Mouse (Mus musculus) naive thymus-derived CD4-positive, alpha-beta T cell, adult 2 months (primary cell): ENCODE measurements around the gene Wdr75.

Source experiments
- DNase-seq: peaks from one replicate; pipeline ENCODE4 v3.0.0-alpha.2; 2011; ENCODE audit warnings: low read depth

The Wdr75 gene

DNA sequence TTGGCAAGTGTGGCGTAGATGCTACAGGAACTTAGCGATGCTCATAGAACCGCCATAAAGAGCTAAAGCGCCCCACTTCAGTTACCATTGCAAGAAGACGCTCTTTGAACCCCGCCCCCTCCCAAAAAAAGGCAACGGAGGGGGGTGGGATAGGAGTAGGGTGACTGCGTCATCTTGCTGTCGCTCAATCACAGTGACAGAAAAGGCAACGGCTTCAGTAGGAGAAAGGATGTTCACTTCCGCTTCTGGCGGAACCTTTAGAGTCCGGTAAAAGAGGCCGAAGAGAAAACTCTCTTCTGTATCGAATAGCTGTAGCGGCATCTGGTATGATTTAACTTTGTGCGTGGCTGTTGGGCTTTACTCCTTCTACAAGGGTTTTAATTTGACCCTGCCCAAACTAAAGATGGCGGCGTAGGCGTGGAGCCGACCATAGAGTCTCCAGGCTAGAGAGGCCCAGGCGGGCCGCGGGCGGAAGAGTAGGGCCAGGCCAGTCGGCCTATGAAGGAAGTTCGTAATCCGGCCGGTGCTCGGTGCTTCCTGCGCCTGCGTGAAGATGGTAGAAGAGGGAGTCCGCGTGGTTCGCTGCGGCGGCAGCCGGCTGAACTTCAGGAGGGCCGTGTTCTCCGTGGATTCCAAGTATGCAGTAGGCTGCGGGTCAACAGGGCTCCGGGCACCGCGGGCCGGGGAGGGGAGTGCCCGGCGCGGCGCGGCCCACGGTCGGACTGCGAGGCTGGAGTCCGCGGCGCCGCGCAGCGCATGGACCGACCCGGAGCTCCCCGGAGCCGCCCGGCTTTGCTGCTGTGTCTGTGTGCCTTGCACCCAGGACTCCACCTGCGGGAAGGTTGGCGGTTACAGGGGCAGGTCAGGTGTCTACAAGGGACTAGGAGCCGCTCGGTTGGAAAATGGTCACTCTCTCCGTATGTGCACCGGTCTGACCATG is at the start of gene Wdr75:
Gene Wdr75 (plus strand): TSS at position 198 of the 940 bp plus-strand sequence.
- DNase-seq: peak; percentile 98

DNA sequence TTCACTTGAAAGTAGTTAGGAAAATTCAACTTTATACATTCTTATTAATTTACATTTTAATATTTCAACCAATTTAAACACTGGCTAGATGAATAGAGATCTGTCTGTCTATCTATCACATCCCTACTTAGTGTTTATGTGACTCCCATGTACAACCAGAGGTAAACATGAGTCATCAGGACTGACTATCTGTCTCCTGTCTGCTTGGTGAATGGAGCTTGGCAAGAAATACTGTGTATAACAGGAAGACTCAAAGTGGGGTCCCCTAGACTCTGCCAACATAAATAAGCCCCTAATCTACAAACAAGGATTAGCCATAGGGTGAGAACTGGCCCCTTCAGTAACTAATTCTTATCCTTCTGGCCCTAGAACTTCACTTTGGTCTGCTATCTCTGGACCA is 39.1 kb upstream of the Wdr75 start:
- DNase-seq: no peak

- DNase-seq: no peak
These were observed 38.3 kb upstream of the Wdr75 start for GRCm38 (mm10) chr1:45756707-45757106.

GRCm38 (mm10) chr1:45758011-45758410 is 37.0 kb upstream of the Wdr75 start:
- no peak for DNase-seq

DNA sequence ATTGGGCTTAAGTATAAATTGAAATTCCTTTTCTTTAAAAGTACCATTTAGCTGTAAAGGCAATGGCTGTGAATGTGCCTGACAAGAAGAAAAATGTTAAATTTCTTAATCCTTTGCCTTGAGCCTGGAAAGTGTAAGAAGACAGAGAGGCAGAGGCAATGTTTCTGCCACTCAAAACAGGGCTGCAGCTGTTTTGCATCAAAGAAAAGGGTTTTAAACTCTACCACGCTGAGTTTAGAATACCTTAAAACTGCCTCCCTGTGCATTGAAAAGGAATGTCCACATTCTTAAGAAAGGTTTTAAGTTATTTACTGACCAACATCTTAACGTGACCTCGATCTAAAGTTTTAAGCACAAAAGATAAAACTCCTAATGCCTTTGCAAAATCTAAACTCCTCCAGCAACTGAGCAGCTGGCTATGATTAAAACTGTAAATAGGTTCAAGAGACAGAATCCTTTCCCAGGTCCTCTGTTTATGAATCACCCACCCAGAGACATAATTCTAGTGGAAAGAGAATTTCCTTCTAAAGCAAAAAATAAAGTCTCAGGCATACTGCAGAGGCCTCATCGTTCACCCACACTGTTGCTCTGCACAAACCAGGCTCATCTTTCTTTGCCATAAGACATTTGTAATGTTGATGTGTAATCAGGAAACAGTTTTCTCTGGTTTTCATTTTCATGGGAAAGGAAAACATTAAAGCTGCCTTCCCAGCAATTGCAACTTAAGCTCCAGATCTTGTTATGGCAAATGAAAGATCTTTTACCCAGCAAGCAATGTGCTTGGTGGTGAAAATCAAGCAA is 34.1 kb upstream of the Wdr75 start:
- no peak for DNase-seq

- no peak for DNase-seq
These were observed 33.5 kb upstream of the Wdr75 start for GRCm38 (mm10) chr1:45761468-45761795.

DNA sequence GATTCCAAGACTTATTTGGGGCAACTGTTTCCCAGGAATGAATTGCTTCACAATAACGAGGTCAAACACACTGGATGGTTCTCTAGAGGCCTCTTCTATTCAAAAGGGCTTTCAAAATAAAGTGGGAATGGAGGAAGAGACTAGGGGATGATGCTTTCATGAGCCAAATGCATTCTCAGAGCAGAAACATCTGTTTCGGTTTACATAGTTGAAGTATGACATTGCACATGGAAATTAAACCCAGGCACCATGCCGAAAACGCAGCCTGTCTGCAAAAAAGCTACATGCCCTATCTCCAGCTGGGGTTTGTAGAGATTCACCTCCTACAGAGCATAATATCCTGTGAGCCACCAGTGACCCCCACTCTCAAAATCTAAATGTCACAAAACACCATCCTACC is 29.3 kb upstream of the Wdr75 start:
- no peak for DNase-seq

GRCm38 (mm10) chr1:45766123-45766522 is 28.8 kb upstream of the Wdr75 start:
- DNase-seq: peak; percentile 62

- DNase-seq: no peak
These were observed 27.4 kb upstream of the Wdr75 start for GRCm38 (mm10) chr1:45767533-45767932.

DNA sequence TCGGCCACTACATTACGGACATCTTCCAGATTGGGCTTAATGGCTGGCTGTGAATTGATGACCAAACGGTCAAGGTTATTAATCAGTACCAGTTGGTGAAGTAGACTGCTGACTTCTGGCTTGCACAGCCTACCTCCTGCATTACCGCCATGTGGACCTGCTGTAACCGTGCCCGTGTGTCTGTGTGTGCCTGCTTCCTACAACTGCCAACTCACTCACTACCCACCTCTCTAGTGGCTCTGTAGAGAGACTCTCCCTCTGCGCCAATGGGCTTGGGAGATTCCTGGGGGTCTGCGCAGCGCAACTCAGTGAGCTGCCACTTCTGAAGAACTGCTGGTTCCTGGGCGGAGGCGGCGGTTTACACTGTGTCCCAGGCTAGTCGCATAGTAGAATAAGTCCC is 25.6 kb upstream of the Wdr75 start:
- DNase-seq: no peak

DNA sequence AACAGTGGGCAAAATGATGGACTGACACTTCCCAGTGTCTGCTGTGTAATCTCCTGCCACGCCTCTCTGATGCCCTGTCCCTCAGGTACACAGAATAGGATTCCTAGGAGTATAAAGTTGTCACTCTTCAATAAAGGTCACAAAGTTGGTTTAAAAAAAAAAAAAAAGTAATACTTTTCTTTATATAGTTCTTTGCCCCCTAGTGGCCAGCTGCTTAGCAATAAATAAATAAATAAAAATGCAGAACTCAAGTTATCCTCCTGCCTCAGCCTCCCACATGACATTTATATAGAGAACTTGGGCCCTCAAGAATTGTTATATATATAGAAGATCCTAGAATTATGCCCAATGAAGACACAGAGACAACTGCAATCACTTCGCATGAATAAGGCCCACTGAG is 24.9 kb upstream of the Wdr75 start:
- peak; percentile 22 for DNase-seq

GRCm38 (mm10) chr1:45780606-45781288 is 14.2 kb upstream of the Wdr75 start:
- DNase-seq: no peak

- DNase-seq: peak; percentile 67
These were observed 21.9 kb downstream of the Wdr75 start for GRCm38 (mm10) chr1:45816889-45817288.

DNA sequence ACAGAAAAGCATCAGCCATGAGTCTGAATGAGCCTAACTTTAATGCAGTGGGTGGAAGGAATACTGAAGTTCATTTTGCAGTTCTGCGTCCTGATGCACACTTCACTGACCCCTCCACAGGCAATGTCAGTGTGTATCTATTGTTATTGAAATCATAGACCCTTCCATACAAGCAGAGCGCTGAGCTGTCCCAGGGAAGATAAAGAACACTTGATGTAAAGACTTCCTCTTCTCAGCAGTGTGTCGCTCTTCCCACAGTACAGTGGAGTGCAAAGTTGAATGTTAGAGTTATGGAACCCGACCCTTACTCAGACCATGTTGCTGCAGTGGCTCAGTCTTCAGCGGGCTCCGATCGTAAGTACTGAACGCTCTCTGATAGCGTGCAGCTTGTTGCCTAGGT is 23.6 kb downstream of the Wdr75 start:
- no peak for DNase-seq

DNA sequence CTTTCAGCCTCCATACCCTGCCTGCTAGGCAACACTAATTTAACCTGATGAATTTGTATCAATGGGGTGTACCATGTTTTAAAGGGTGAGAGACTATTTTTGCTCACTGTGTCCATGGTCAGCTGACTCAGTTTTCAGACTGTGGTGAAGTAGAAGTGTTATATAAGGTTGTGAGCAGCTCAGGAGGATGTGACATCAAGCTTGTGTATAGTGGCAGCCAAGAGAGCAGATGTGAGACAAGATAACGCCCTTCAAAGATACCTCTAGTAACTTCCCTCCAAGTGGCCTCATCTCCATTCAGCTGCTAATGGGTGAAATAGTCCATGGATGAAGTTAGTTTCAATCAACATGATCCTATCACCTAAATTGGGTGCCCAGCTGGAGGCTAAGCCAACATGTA is 29.5 kb downstream of the Wdr75 start:
- DNase-seq: no peak

GRCm38 (mm10) chr1:45825140-45825539 is 30.2 kb downstream of the Wdr75 start:
- DNase-seq: peak; percentile 60

- DNase-seq: no peak
These were observed 30.7 kb downstream of the Wdr75 start for GRCm38 (mm10) chr1:45825630-45826029.

DNA sequence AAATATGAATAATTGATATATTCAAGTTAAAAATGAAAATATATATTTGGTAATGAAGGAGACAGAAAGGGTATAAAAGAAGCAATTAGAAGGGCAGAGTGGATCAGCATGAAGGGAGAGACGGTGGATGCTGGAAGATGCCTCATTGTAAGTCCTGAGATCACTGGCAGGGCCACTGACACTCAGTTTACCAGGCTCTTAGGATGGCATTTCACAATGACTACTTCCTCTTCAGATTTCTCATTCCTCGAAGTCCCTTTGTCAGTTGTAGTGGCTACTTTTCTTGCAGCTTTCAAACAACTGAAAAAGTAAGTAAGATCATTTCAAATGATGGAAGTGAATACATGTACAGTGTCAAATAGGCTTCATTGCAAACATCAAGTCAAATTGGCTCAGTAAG is 31.2 kb downstream of the Wdr75 start:
- no peak for DNase-seq

DNA sequence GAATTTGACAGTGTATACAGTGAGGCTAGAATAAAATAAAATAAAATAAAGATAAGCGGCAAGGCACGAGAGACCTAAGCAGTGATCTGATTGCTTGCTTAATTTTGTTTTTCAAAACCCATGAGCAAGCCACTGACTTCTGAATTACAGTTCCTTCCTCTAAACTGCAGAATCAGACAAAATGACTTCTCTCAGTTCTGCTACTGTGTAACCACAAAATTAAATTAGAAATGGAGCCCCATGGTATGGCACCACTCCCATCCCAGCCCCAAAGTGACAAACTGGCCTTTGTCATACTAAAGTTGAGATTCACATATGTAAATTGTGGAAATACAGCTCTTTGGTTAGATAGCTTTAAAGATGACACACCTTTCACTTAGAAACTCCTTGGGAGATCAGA is 31.8 kb downstream of the Wdr75 start:
- no peak for DNase-seq

DNA sequence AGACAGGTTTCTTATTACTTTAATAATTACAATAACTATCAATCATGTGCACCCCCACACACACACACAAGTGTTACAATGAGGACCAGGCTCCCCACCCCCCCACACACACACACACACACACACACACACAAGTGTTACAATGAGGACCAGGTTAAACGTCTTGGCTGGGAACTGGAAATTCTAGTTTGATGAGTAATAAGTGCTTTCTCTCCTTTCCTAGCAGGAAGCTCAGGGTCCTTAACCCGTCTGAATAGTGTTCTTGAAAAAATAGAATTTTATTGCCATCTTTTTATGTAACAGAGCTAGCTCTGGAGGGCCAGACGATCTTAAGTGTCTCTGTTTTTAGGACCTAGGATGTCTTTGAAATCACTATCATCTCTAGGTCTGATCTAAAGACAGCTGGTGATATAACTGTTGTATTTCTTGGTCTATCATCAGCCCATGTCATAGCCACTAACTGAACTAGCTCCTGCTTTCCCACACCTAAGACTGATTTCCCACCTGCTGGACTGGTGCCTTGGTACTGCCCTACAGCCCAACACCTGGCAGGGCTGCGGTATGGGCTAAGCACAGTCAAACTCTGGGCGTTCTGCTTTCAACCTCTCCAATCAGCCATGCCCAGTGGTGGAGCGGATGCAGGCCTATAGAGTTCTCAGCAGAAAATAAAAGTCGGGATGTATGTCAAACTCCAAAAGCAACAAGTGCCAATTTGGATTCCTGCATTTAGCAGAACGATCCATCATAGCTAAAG is 35.7 kb downstream of the Wdr75 start:
- DNase-seq: no peak

GRCm38 (mm10) chr1:45835362-45836063 is 40.5 kb downstream of the Wdr75 start:
- no peak for DNase-seq
